Mouse (Mus musculus) ES-Bruce4 (cell line): ENCODE measurements around the gene Sgsm3.

Source experiments
- CTCF ChIP-seq: IDR thresholded peaks from one replicate; pipeline ENCODE4 v1.8.1; 2011; ENCODE audit warnings: low read depth, low read length
- EP300 ChIP-seq: IDR thresholded peaks from 2 replicates; pipeline ENCODE4 v1.6.1; 2011; ENCODE audit warnings: low read depth, low read length; ENCODE audit not compliant: insufficient read depth
- POLR2A ChIP-seq: IDR thresholded peaks from one replicate; pipeline ENCODE4 v1.8.1; 2011; ENCODE audit warnings: low read length; ENCODE audit not compliant: insufficient read depth

DNA sequence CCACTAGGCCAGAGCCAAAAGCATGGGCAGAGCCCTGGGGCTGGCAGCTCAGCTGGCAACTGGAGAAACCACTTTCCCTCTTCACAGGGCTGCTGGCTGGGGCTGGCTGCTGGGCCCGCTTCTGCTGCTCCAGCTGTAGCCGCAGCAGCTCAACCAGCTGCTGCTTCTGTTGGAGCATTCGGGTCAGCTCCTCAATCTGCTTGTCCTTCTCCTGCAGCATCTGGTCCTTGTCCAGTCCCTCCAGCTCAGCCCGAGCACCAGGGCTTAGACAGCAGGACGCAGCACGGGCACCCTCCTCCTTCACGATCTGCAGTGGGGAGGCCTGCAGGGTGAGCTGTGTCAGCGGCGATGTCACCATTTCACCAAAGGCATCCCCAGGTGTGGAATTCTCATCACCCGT, 38.9 kb downstream of the Sgsm3 start:
- TF ChIP-seq POLR2A (no peak), CTCF (no peak), EP300 (no peak)
